Mouse (Mus musculus) stomach, embryonic 16.5 days (tissue): Measurements from ENCODE around the gene H2-T23. TPM values are rescaled to one million over a fixed set of nuclear protein-coding genes. Genes with fewer than 3 reads are reported as not detected.

Experiments
- ATAC-seq: fragments of 200-750 bp; cut with Nextera tagmentation; 2 replicates; pipeline ENCODE4 v1.8.0; 2017; ENCODE audit warnings: moderate number of reproducible peaks, moderate TSS enrichment; ENCODE audit not compliant: insufficient read depth, low FRiP score
- H3K27ac ChIP-seq: fragments of 300-500 bp; sonication (generic); 2 replicates; pipeline ENCODE4 v1.5.1; 2014; ENCODE audit warnings: low read length
- H3K27me3 ChIP-seq: fragments of 300-500 bp; sonication (generic); 2 replicates; pipeline ENCODE4 v1.6.1; 2014; ENCODE audit warnings: low read length, control low read depth, mixed read lengths; ENCODE audit not compliant: control insufficient read depth, insufficient read depth
- H3K36me3 ChIP-seq: fragments of 300-500 bp; sonication (generic); 2 replicates; pipeline ENCODE4 v1.6.1; 2014; ENCODE audit warnings: low read length; ENCODE audit not compliant: control insufficient read depth, insufficient read depth
- H3K4me1 ChIP-seq: fragments of 300-500 bp; sonication (generic); 2 replicates; pipeline ENCODE4 v1.6.1; 2014; ENCODE audit warnings: low read length, control low read depth, mixed read lengths; ENCODE audit not compliant: control insufficient read depth, insufficient read depth
- H3K4me2 ChIP-seq: fragments of 300-500 bp; sonication (generic); 2 replicates; pipeline ENCODE4 v1.6.1; 2014; ENCODE audit warnings: low read depth, low read length, mixed read lengths
- H3K4me3 ChIP-seq: fragments of 300-500 bp; sonication (generic); replicated peaks from 2 replicates; pipeline ENCODE4 v1.5.1; 2014; ENCODE audit warnings: mild to moderate bottlenecking, low read length
- H3K9ac ChIP-seq: fragments of 300-500 bp; sonication (generic); 2 replicates; pipeline ENCODE4 v1.6.1; 2014; ENCODE audit warnings: low read length
- H3K9me3 ChIP-seq: fragments of 300-500 bp; sonication (generic); replicated peaks from 2 replicates; pipeline ENCODE4 v1.6.1; 2016; ENCODE audit warnings: low read length, control low read depth; ENCODE audit not compliant: control insufficient read depth
- WGBS: fragments of 180-500 bp; shearing (Covaris S2); extraction: QIAGEN DNeasy Blood & Tissue Kit; methylation state at CpG from one replicate; pipeline ENCODE4 v1.1.7; 2014; 5-methylcytosine and 5-hydroxymethylcytosine counted together
- polyA plus RNA-seq: library from polyadenylated mRNA; unstranded; fragments of >200 nt; fragmentation: Nextera tagmentation; extraction: Ambion mirVana; gene quantifications from 2 replicates; pipeline ENCODE4 v1.2.1, GENCODE M21; 2015

The H2-T23 gene
- polyA plus RNA-seq, 1 experiment from 2014 or later: 16.9 TPM

GRCm38 (mm10) chr17:35980363-35980754, 52.3 kb downstream of the H2-T23 start:
- Histone ChIP-seq H3K4me2 (peak overlapping the region; percentile 89), H3K9ac (peak overlapping the region; percentile 91), H3K36me3 (peaks cover 7% of the 10 kb centered on the region; the same call in 1 of the 2 replicates), H3K27me3 (no peaks in the 10 kb centered on the region), H3K4me3 (peak overlapping the region; percentile 99), H3K4me1 (peaks cover 18% of the 10 kb centered on the region), H3K9me3 (no peaks in the 10 kb centered on the region), H3K27ac (peak overlapping the region; percentile 96)
- WGBS: 0% methylated on average over 29 of the region's 29 CpGs
- ATAC-seq: peak; percentile 47

Other genes with a start within 250 kb of the H2-T23 start
- gene Ier3, start 211.2 kb downstream of the H2-T23 start, polyA plus RNA-seq: 22.1 and 24.4 TPM in 2 replicates
- gene Flot1, start 209.6 kb downstream of the H2-T23 start, polyA plus RNA-seq: 55.8 and 58.2 TPM in 2 replicates
- 649 and 665 TPM in 2 replicates for gene Tubb5, start 194.5 kb downstream of the H2-T23 start, polyA plus RNA-seq
- 11.7 and 16.2 TPM in 2 replicates for gene Mdc1, start 191.3 kb downstream of the H2-T23 start, polyA plus RNA-seq
- 48.9 and 51.5 TPM in 2 replicates for gene Nrm, start 171.5 kb downstream of the H2-T23 start, polyA plus RNA-seq
- gene Ppp1r18, start 167.3 kb downstream of the H2-T23 start, polyA plus RNA-seq: 20.1 and 20.2 TPM in 2 replicates
- 33.8 and 44.1 TPM in 2 replicates for gene Dhx16, start 153.0 kb downstream of the H2-T23 start, polyA plus RNA-seq
- 19.1 and 22.9 TPM in 2 replicates for gene 2310061I04Rik, start 135.4 kb downstream of the H2-T23 start, polyA plus RNA-seq
- gene Atat1, start 122.8 kb downstream of the H2-T23 start, polyA plus RNA-seq: 50.8 and 51.9 TPM in 2 replicates
- 83.2 and 87.3 TPM in 2 replicates for gene Mrps18b, start 116.5 kb downstream of the H2-T23 start, polyA plus RNA-seq
- gene Ppp1r10, start 116.4 kb downstream of the H2-T23 start, polyA plus RNA-seq: 33.1 and 34.3 TPM in 2 replicates
- 87.7 and 88.9 TPM in 2 replicates for gene Abcf1, start 63.1 kb downstream of the H2-T23 start, polyA plus RNA-seq
- 42.7 and 45.0 TPM in 2 replicates for gene Gnl1, start 53.0 kb downstream of the H2-T23 start, polyA plus RNA-seq
- 23.4 and 25.6 TPM in 2 replicates for gene Prr3, start 52.6 kb downstream of the H2-T23 start, polyA plus RNA-seq
- 2.7 TPM in 2 replicates for gene H2-T24, start 12.3 kb downstream of the H2-T23 start, polyA plus RNA-seq
- gene H2-T22, start 9.9 kb upstream of the H2-T23 start, polyA plus RNA-seq: 19.9 and 23.5 TPM in 2 replicates
- gene Gm6034, start 10.1 kb upstream of the H2-T23 start, polyA plus RNA-seq: 0.15 TPM in 1 of 2 replicates, not detected in the other
- gene Gm11127, start 25.5 kb upstream of the H2-T23 start, polyA plus RNA-seq: 0.85 and 0.89 TPM in 2 replicates
- not detected in 2 replicates for gene Gm19684, start 88.8 kb upstream of the H2-T23 start, polyA plus RNA-seq
- gene Gm7030, start 96.6 kb upstream of the H2-T23 start, polyA plus RNA-seq: 0.34 TPM in 1 of 2 replicates, not detected in the other
- 0.42 and 0.45 TPM in 2 replicates for gene Gm8909, start 135.7 kb upstream of the H2-T23 start, polyA plus RNA-seq
- 3.4 and 4.0 TPM in 2 replicates for gene H2-T3, start 157.4 kb upstream of the H2-T23 start, polyA plus RNA-seq
- gene Rpp21, start 225.2 kb upstream of the H2-T23 start, polyA plus RNA-seq: 112 and 116 TPM in 2 replicates
- gene Trim39, start 239.4 kb upstream of the H2-T23 start, polyA plus RNA-seq: 12.8 and 16.2 TPM in 2 replicates